Mouse (Mus musculus) liver (tissue): ENCODE measurements around the gene Zfp57.

Source experiments
- DNase-seq: peaks from one replicate; pipeline ENCODE4 v3.0.0-alpha.2; 2020; ENCODE audit warnings: mixed read lengths

Zfp57 gene

DNA sequence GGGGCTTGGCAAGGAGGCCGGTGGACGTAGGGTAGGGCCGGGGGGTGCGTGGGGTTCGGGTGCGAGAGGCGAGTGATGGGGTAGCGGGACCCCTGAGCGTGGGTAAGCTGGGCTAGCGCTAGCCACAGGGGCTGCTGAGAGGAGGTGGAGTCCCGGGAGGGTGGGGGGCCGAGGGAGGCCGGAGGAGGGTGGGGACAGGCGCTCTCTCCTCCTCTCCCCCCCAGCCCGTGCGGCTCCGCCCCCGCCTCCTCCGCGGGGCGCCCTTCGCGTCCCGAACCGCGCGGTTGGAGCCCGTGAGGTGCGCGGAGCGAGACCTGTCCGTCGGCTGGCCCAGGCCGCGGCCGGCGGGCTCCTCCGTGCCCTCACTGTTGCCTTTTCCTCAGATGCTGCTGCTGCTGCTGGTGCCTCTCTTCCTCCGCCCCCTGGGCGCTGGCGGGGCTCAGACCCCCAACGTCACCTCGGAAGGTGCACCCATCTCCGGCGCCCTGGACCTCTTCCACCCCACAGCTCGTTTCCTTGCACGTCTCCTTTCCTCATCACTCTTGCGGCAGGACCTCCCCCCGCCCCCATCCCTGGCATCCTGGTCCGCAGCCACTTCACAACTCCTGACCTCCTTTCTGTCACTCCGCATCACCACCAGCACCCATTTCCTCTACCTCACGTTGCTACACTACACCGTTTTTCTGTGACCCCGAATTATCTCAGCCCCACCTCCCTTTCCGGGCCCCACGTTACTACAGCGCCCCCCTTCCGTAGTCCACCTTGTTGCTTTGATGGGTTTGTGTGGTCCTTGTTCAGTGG is 45.5 kb downstream of the Zfp57 start:
- DNase-seq = peak; percentile 48

DNA sequence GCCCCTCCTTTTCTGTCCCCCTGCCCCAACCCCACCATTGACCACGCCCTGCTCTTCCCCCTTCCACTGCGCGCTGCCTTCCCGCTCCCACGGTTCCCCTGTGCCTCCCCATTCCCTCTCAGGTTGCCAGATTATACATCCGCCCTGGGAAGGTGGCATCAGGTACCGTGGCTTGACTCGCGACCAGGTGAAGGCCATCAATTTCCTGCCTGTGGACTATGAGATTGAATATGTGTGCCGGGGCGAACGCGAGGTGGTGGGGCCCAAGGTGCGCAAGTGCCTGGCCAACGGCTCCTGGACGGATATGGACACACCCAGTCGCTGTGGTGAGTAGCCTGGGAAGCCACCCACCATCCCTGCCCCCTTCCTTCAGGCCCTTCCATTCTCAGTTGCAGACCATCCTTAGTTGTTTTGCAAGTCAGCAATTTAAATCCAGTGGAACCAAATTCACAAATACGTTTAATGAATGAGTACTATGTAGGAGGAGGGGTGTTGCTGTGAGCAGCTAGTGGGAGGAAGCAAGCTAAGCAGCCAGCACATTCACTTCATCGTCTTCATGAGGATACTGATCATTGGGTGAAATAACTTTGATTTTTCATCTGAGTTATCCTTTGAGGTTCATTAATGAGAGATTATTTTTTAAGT is 46.5 kb downstream of the Zfp57 start:
- DNase-seq = no peak

DNA sequence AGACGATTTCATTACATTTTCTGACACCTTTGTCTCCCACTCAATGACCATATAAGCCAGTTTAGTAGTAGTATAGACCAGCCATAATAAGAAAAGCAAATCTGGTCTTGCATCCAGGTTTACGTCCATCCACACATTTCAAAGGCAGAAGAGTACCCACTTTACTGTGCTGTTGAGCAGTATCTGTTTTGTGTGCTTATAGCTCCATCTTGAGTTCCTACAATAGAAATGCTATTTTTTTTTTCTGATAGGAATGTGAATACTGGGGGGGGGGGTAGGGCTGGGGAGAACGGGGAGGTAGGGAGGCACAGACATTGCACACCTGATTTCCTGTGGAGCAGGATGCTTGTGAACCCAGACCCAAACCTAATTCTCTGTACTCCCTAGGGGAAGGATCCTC is 47.0 kb downstream of the Zfp57 start:
- DNase-seq = no peak

DNA sequence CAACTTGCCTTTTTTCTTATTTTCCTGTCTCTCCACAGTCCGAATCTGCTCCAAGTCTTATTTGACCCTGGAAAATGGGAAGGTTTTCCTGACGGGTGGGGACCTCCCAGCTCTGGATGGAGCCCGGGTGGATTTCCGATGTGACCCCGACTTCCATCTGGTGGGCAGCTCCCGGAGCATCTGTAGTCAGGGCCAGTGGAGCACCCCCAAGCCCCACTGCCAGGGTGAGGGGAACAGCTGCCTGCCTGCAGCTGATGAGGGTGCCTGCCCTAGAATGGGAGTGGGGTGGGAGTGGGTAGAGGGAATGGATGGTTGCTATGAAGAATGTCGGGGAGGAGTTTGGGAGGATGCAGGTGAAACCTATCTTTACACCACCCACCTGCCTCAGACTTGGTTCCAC is 47.4 kb downstream of the Zfp57 start:
- DNase-seq = no peak

DNA sequence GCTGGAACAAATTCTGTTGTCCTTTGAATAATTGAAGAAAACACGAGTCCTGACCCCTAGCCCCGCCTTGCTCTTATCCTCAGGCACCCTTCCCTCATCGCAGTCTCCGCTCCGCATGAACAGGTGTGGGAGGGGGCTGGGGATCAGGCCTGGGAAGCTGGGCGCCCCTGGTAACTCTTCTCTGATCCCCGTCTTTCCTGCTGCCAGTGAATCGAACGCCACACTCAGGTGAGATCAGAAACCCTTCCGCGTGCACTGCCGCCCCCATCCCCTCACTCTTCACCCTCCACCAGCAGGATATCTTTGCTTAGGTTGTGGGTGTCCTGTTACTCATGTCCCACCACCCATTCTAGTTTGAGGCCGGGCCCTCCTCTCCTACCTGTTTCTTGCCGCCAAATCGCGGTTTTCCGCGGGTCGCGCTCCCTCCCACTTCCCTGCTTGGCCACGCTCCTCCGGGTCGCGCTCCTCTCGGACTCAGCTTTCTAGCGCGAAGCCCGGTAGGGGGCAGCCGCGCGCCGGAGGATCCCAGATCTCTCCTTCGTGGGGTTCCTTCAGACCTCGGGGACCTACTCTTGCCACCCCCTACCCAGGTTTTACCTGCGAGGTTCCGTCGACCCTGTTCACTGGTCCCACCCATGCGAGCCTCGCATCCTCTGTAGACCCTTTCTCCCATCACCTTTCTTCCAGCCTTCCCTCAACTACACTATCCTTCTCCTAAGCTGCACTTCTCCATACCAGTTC is 48.8 kb downstream of the Zfp57 start:
- peak; percentile 40 for DNase-seq

DNA sequence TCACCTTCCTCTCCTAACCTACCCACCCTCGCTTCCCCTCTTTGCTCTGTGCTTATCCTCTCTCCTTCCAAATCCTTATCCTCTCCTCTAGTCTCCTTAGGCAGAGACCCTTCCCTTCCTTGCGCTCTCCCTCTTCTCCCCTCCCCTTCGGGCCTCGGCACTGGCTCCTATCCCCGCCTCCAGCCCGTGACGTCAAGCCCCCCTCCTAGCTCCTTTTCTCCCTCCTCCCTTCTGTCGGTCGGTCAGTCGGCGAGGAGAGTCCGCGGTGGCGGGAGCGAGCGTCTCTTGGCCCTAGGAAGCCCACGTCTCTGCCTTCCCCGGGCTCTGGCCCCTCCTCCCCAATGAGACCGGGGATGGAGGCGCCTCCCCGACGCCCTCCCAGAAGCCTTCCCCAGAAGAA is 49.4 kb downstream of the Zfp57 start:
- peak; percentile 56 for DNase-seq

DNA sequence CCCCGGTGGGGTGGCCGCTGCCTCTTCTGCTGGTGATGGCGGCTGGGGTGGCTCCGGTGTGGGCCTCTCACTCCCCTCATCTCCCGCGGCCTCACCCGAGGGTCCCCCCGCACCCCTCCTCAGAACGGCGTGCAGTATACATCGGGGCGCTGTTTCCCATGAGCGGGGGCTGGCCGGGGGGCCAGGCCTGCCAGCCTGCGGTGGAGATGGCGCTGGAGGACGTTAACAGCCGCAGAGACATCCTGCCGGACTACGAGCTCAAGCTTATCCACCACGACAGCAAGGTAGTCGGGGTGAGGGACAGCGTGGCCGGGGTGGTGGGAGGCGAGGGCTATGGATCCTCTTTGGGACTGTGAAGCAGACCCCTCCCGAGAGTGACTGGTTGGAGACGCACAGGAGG is 49.9 kb downstream of the Zfp57 start:
- DNase-seq = no peak

DNA sequence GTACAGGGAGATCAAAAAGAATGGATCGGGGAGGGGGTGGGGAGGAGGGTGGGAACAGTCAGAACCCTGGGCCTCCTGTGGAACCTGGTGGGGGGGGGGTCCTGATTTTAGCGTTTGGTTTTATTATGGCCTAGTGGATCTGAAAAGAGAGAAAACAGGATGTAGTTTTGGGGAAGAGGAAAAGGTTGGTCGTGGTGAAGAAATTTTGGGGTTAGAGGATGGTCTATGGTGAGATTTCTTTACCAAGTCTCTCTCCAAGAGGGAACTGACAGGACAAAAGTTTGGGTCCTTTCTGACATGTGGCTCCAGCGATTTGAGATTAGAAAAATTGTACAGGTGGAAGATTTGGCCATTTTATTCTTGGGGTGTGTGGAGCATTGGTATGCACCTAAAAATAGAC is 50.8 kb downstream of the Zfp57 start:
- no peak for DNase-seq

DNA sequence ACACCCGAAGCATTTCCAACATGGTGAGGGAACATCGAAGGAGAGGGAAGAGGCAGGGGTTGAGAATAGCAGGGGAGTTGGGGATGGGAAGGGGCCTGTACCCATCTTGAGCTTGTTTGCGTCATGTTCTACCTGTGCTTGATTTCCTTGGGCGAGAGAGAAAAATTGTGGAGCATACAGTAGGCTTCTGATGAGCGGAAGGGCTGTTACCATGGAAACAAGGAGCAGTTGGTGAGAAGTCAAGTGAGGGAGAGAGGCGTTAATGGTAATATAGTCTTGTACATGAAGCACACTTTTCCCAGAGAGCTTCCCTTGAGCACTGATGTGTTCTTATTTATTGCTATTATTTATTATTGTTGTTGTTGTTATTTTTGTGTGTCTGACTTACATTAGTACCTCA is 56.0 kb downstream of the Zfp57 start:
- DNase-seq = no peak
